ENCODE assay signal across 10 mouse cellular contexts in the genomic region with DNA sequence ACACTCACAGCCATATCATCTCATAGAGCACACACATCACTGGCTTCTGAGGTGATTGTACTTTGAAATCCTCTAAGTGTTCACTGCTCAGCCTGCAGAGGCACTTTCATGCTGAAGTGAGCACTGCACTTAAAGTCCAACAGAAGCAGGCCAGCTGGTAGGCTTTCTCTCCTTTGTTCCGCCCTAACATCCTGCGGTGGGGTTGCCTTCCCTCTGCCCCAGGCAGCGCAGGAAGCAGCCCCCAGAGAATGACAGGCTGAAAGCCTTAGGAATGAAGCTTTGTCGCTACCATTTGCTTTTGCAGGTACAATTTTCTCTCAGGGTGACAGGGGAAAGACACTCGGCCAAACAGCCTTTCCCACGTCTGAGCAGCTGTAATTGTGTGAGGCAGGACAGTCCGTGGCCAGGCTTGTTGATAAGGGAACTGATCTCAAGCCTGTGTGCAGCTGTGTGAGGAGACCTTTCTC. TPM values are rescaled to one million over a fixed set of nuclear protein-coding genes. Genes with fewer than 3 reads are reported as not detected.
DNase-seq lines count a peak whose midpoint lies in the region; ATAC-seq and TF ChIP-seq lines count a peak whose summit lies in the region.
"Had no signal": no experiment of that assay in that cellular context is flagged by ENCODE, and none has a peak within 500 bp of the region (broad histone marks: within the 10 kb centered on the region; RNA-seq: fewer than 3 reads in every experiment).

No protein-coding gene starts in this region.

- 0 out of 2 replicates have a peak overlapping the region, but pooled peaks have one; percentile 11 for H3K27ac ChIP-seq in kidney, embryonic 15.5 days
- no peak overlapping the region for H3K27ac ChIP-seq in embryonic facial prominence, embryonic 14.5 days (replicated peaks; ENCODE audit: low read depth, low read length)
- H3K27ac ChIP-seq in hindbrain, embryonic 14.5 days: peak overlapping the region; percentile 34
- peak overlapping the region; percentile 72 for H3K27ac ChIP-seq in neural tube, embryonic 13.5 days (replicated peaks)
- no peak overlapping the region for H3K27ac ChIP-seq in layer of hippocampus, adult 2 months

- no peak overlapping the region for H3K9ac ChIP-seq in kidney, embryonic 15.5 days
- H3K9ac ChIP-seq in embryonic facial prominence, embryonic 14.5 days (ENCODE audit: low read depth, low read length): no peak overlapping the region
- H3K9ac ChIP-seq in hindbrain, embryonic 14.5 days: peak overlapping the region; percentile 25; the same call in 1 of the 2 replicates
- peak overlapping the region; percentile 22; the same call in 1 of the 2 replicates for H3K9ac ChIP-seq in neural tube, embryonic 13.5 days

- no peak for DNase-seq in kidney, adult 18-20 months
- DNase-seq in embryonic facial prominence, embryonic 14.5 days (ENCODE audit: low spot score): peak; percentile 30
- DNase-seq in hindbrain, embryonic 14.5 days (ENCODE audit: low spot score): peak; percentile 40
- no peak for DNase-seq in adrenal gland, postnatal 10 days
- no peak for DNase-seq in layer of hippocampus, adult 2 months (ENCODE audit: low spot score in 2 of 2)
- DNase-seq: lung, adult 18-20 months; spleen, adult 18-20 months had no signal

- no peak overlapping the region for H3K4me2 ChIP-seq in kidney, embryonic 15.5 days
- no peak overlapping the region for H3K4me2 ChIP-seq in embryonic facial prominence, embryonic 14.5 days (ENCODE audit: low read depth, low read length)
- no peak overlapping the region for H3K4me2 ChIP-seq in hindbrain, embryonic 14.5 days (replicated peaks)
- peak overlapping the region; percentile 2; the same call in 1 of the 2 replicates for H3K4me2 ChIP-seq in neural tube, embryonic 13.5 days

- WGBS in kidney, embryonic 15.5 days: 24% methylated on average over 7 of the region's 7 CpGs
- WGBS in embryonic facial prominence, embryonic 14.5 days: 37% methylated on average over 7 of the region's 7 CpGs
- 25% methylated on average over 7 of the region's 7 CpGs for WGBS in hindbrain, embryonic 14.5 days
- 18% methylated on average over 7 of the region's 7 CpGs for WGBS in neural tube, embryonic 13.5 days

- H3K36me3 ChIP-seq in kidney, embryonic 15.5 days: peaks cover 22% of the 10 kb centered on the region; the same call in 1 of the 2 replicates
- no peaks in the 10 kb centered on the region for H3K36me3 ChIP-seq in embryonic facial prominence, embryonic 14.5 days (ENCODE audit: control insufficient read depth, insufficient read depth, low read length)
- H3K36me3 ChIP-seq in hindbrain, embryonic 14.5 days (replicated peaks; ENCODE audit: control insufficient read depth, insufficient read depth): no peaks in the 10 kb centered on the region
- no peaks in the 10 kb centered on the region for H3K36me3 ChIP-seq in neural tube, embryonic 13.5 days

- H3K4me1 ChIP-seq in kidney, embryonic 15.5 days: peaks cover 27% of the 10 kb centered on the region
- peaks cover 8% of the 10 kb centered on the region; the same call in 1 of the 2 replicates for H3K4me1 ChIP-seq in embryonic facial prominence, embryonic 14.5 days (ENCODE audit: control insufficient read depth, insufficient read depth, low read length)
- peaks cover 12% of the 10 kb centered on the region for H3K4me1 ChIP-seq in hindbrain, embryonic 14.5 days (replicated peaks; ENCODE audit: control insufficient read depth, insufficient read depth, low read length)
- peaks cover 38% of the 10 kb centered on the region for H3K4me1 ChIP-seq in neural tube, embryonic 13.5 days (replicated peaks)

- no peaks in the 10 kb centered on the region for H3K27me3 ChIP-seq in kidney, embryonic 15.5 days
- H3K27me3 ChIP-seq in embryonic facial prominence, embryonic 14.5 days (replicated peaks; ENCODE audit: control insufficient read depth, insufficient read depth, low read length): no peaks in the 10 kb centered on the region
- no peaks in the 10 kb centered on the region for H3K27me3 ChIP-seq in hindbrain, embryonic 14.5 days (ENCODE audit: control insufficient read depth, insufficient read depth, low read length)
- no peaks in the 10 kb centered on the region for H3K27me3 ChIP-seq in neural tube, embryonic 13.5 days

- peak; percentile 60; the same call in 1 of the 2 replicates for ATAC-seq in kidney, embryonic 15.5 days (replicated peaks; ENCODE audit: low FRiP score)
- peak; percentile 33; the same call in 1 of the 2 replicates for ATAC-seq in embryonic facial prominence, embryonic 14.5 days (ENCODE audit: low read depth)
- ATAC-seq in hindbrain, embryonic 14.5 days (ENCODE audit: low FRiP score): peak; percentile 39; the same call in 1 of the 2 replicates
- ATAC-seq in neural tube, embryonic 13.5 days (ENCODE audit: low read depth): peak; percentile 48
- ATAC-seq: activated CD4-positive, CD25-positive, alpha-beta regulatory T cell, adult 4 months had no signal

- TF ChIP-seq CTCF in layer of hippocampus, adult 2 months (conservative IDR thresholded peaks at IDR 0.05): no peak

- H3K9me3 ChIP-seq in kidney, embryonic 15.5 days (replicated peaks): no peaks in the 10 kb centered on the region
- no peaks in the 10 kb centered on the region for H3K9me3 ChIP-seq in embryonic facial prominence, embryonic 14.5 days (ENCODE audit: control insufficient read depth, low read length)
- H3K9me3 ChIP-seq in hindbrain, embryonic 14.5 days (ENCODE audit: control insufficient read depth, low read length): no peaks in the 10 kb centered on the region
- no peaks in the 10 kb centered on the region for H3K9me3 ChIP-seq in neural tube, embryonic 13.5 days

- H3K4me3 ChIP-seq in kidney, embryonic 15.5 days (replicated peaks): no peak overlapping the region
- no peak overlapping the region for H3K4me3 ChIP-seq in embryonic facial prominence, embryonic 14.5 days (ENCODE audit: low read depth, low read length)
- H3K4me3 ChIP-seq in hindbrain, embryonic 14.5 days (replicated peaks; ENCODE audit: low read length): no peak overlapping the region
- no peak overlapping the region for H3K4me3 ChIP-seq in neural tube, embryonic 13.5 days
- H3K4me3 ChIP-seq in layer of hippocampus, adult 2 months: no peak overlapping the region

RNA-seq across cellular contexts. Expression of gene Mrps9, which starts 38.4 kb away (rescaled TPM):
- polyA plus RNA-seq in kidney, embryonic 15.5 days (2015; fragmentation: Nextera tagmentation; extraction: Ambion mirVana): 56.3 and 58.8 TPM in 2 replicates
- 44.5 and 48.1 TPM in 2 replicates for polyA plus RNA-seq in embryonic facial prominence, embryonic 14.5 days (2014; fragmentation: Nextera tagmentation; extraction: Ambion mirVana)
- 29.0 and 36.3 TPM in 2 replicates for polyA plus RNA-seq in hindbrain, embryonic 14.5 days (2014; fragmentation: Nextera tagmentation; extraction: Ambion mirVana)
- polyA plus RNA-seq in neural tube, embryonic 13.5 days (2015; fragmentation: Nextera tagmentation; extraction: Ambion mirVana): 35.1 and 36.3 TPM in 2 replicates
- total RNA-seq in adrenal gland, postnatal 10 days (2021): 10 to 100 TPM; 81.5 to 98.1 TPM
- total RNA-seq in layer of hippocampus, adult 2 months (2021): 10 to 100 TPM; 46.5 to 51.4 TPM

Comparison
In these comparisons a context has a peak if more than half of its experiments do, and no peak if none do; other contexts are left out.
1. H3K27ac ChIP-seq: peak in kidney, embryonic 15.5 days (single experiment), hindbrain, embryonic 14.5 days (single experiment) and neural tube, embryonic 13.5 days (single experiment); none in embryonic facial prominence, embryonic 14.5 days (single experiment) and layer of hippocampus, adult 2 months (single experiment).
2. H3K9ac ChIP-seq: peak in hindbrain, embryonic 14.5 days (single experiment) and neural tube, embryonic 13.5 days (single experiment); none in kidney, embryonic 15.5 days (single experiment) and embryonic facial prominence, embryonic 14.5 days (single experiment).
3. DNase-seq: peak in embryonic facial prominence, embryonic 14.5 days (single experiment) and hindbrain, embryonic 14.5 days (single experiment); none in kidney, adult 18-20 months (single experiment), adrenal gland, postnatal 10 days (single experiment) and layer of hippocampus, adult 2 months (0 of 2).
4. Peak in every context shown above with its lines, with median percentiles within 50 percentile points of each other: ATAC-seq.